ENCODE assay signal across 25 mouse cellular contexts in genomic region chr15:87375596-87376194, GRCm38 (mm10).
DNase-seq lines count a peak whose midpoint lies in the region; ATAC-seq lines count a peak whose summit lies in the region.
"Had no signal": no experiment of that assay in that cellular context is flagged by ENCODE, and none has a peak within 500 bp of the region (broad histone marks: within the 10 kb centered on the region; RNA-seq: fewer than 3 reads in every experiment).

No protein-coding gene starts in this region.

- peak overlapping the region; percentile 59; the same call in 1 of the 2 replicates for H3K27ac ChIP-seq in neural tube, embryonic 13.5 days (replicated peaks)
- H3K27ac ChIP-seq in neural tube, embryonic 15.5 days (replicated peaks): no peak overlapping the region
- H3K27ac ChIP-seq: embryonic facial prominence, embryonic 15.5 days; forebrain, embryonic 15.5 days; heart, adult 2 months; heart, embryonic 15.5 days had no signal

- H3K4me1 ChIP-seq in neural tube, embryonic 13.5 days (replicated peaks): peaks cover 14% of the 10 kb centered on the region
- H3K4me1 ChIP-seq in neural tube, embryonic 15.5 days: peaks cover 19% of the 10 kb centered on the region
- H3K4me1 ChIP-seq: embryonic facial prominence, embryonic 15.5 days; forebrain, embryonic 15.5 days; heart, embryonic 15.5 days had no signal

- no peak overlapping the region for H3K4me3 ChIP-seq in neural tube, embryonic 13.5 days
- no peak overlapping the region for H3K4me3 ChIP-seq in neural tube, embryonic 15.5 days (replicated peaks)
- H3K4me3 ChIP-seq: embryonic facial prominence, embryonic 15.5 days; erythroblast, embryonic 14.5 days; forebrain, embryonic 15.5 days; heart, adult 2 months; heart, embryonic 15.5 days had no signal

- no peaks in the 10 kb centered on the region for H3K36me3 ChIP-seq in neural tube, embryonic 13.5 days
- no peaks in the 10 kb centered on the region for H3K36me3 ChIP-seq in neural tube, embryonic 15.5 days
- H3K36me3 ChIP-seq: embryonic facial prominence, embryonic 15.5 days; forebrain, embryonic 15.5 days; G1E; heart, embryonic 15.5 days had no signal

- intact Hi-C loops in heart, postnatal 25 days (cut with DNase I): no loop called here

- H3K9ac ChIP-seq in neural tube, embryonic 13.5 days: no peak overlapping the region
- no peak overlapping the region for H3K9ac ChIP-seq in neural tube, embryonic 15.5 days (replicated peaks)
- H3K9ac ChIP-seq: embryonic facial prominence, embryonic 15.5 days; forebrain, embryonic 15.5 days; heart, embryonic 15.5 days had no signal

- peak; percentile 25 for DNase-seq in cerebellum, adult 11 months
- no peak for DNase-seq in cerebellum, adult 8-10 months
- peak; percentile 12 to 24 for DNase-seq in kidney, postnatal 4 days
- DNase-seq in kidney, postnatal 25 days: no peak
- DNase-seq in cerebellum, postnatal 36 days: peak; percentile 47 to 55
- no peak for DNase-seq in heart, postnatal 25 days (ENCODE audit: low spot score)
- DNase-seq: adrenal gland, adult 8-10 months; adrenal gland, postnatal 36 days; B cell, adult 2 months; embryo, embryonic 11 days; gastrocnemius, postnatal 10 days; heart, adult 2 months; heart, postnatal 14 days had no signal

- H3K4me2 ChIP-seq in neural tube, embryonic 13.5 days: no peak overlapping the region
- no peak overlapping the region for H3K4me2 ChIP-seq in neural tube, embryonic 15.5 days
- H3K4me2 ChIP-seq: embryonic facial prominence, embryonic 15.5 days; forebrain, embryonic 15.5 days; heart, embryonic 11.5 days; heart, embryonic 15.5 days had no signal

- no peaks in the 10 kb centered on the region for H3K27me3 ChIP-seq in neural tube, embryonic 13.5 days
- no peaks in the 10 kb centered on the region for H3K27me3 ChIP-seq in neural tube, embryonic 15.5 days (replicated peaks)
- H3K27me3 ChIP-seq: embryonic facial prominence, embryonic 15.5 days; forebrain, embryonic 15.5 days; heart, embryonic 15.5 days had no signal

- ATAC-seq in neural tube, embryonic 13.5 days (ENCODE audit: low read depth): no peak
- no peak for ATAC-seq in neural tube, embryonic 15.5 days (ENCODE audit: low FRiP score)
- ATAC-seq: CD4-positive, CD25-positive, alpha-beta regulatory T cell, adult 4 months; forebrain, embryonic 15.5 days; hindbrain, embryonic 16.5 days; inflammation-experienced regulatory T-cells, adult 6 months; intestine, postnatal 0 days had no signal

- H3K9me3 ChIP-seq in neural tube, embryonic 13.5 days: no peaks in the 10 kb centered on the region
- no peaks in the 10 kb centered on the region for H3K9me3 ChIP-seq in neural tube, embryonic 15.5 days (replicated peaks)
- H3K9me3 ChIP-seq: embryonic facial prominence, embryonic 15.5 days; forebrain, embryonic 15.5 days; heart, embryonic 15.5 days had no signal

- 77% methylated on average over 14 of the region's 14 CpGs for WGBS in neural tube, embryonic 13.5 days
- 75% methylated on average over 14 of the region's 14 CpGs for WGBS in neural tube, embryonic 15.5 days

Comparison
In these comparisons a context has a peak if more than half of its experiments do, and no peak if none do; other contexts are left out.
1. DNase-seq: peak in cerebellum, adult 11 months (single experiment), kidney, postnatal 4 days (2 of 2) and cerebellum, postnatal 36 days (2 of 2); none in cerebellum, adult 8-10 months (single experiment), kidney, postnatal 25 days (0 of 2) and heart, postnatal 25 days (single experiment).